ENCODE assay signal across 8 mouse cellular contexts in genomic region chr13:41250318-41250981, GRCm38 (mm10). TPM values are rescaled to one million over a fixed set of nuclear protein-coding genes. Genes with fewer than 3 reads are reported as not detected.
DNase-seq lines count a peak whose midpoint lies in the region; ATAC-seq and TF ChIP-seq lines count a peak whose summit lies in the region.

No protein-coding gene starts in this region.

- H3K4me1 ChIP-seq in heart, adult 2 months (ENCODE audit: control insufficient read depth, insufficient read depth, low read length), result no peaks in the 10 kb centered on the region; the same call in 1 of the 2 replicates
- peaks cover 12% of the 10 kb centered on the region for H3K4me1 ChIP-seq in bone marrow macrophage, adult 2 months (ENCODE audit: control insufficient read depth, insufficient read depth, low read length)
- peaks cover 15% of the 10 kb centered on the region for H3K4me1 ChIP-seq in hindbrain, embryonic 10.5 days (replicated peaks)
- peaks cover 36% of the 10 kb centered on the region for H3K4me1 ChIP-seq in liver, embryonic 15.5 days (replicated peaks)
- H3K4me1 ChIP-seq in stomach, postnatal 0 days (replicated peaks; ENCODE audit: control insufficient read depth, insufficient read depth), result no peaks in the 10 kb centered on the region

- 2% methylated on average over 27 of the region's 27 CpGs for WGBS in heart, adult 2 months
- WGBS in hindbrain, embryonic 10.5 days, result 4% methylated on average over 27 of the region's 27 CpGs
- under 1% methylated on average over 27 of the region's 27 CpGs for WGBS in liver, embryonic 15.5 days (ENCODE audit: insufficient replicate concordance)
- WGBS in stomach, postnatal 0 days, result 2% methylated on average over 27 of the region's 27 CpGs

- no peaks in the 10 kb centered on the region for H3K27me3 ChIP-seq in heart, adult 2 months (ENCODE audit: control insufficient read depth, insufficient read depth, low read length)
- H3K27me3 ChIP-seq in hindbrain, embryonic 10.5 days (ENCODE audit: insufficient read depth, poor library complexity, severe bottlenecking), result no peaks in the 10 kb centered on the region
- no peaks in the 10 kb centered on the region for H3K27me3 ChIP-seq in liver, embryonic 15.5 days
- H3K27me3 ChIP-seq in stomach, postnatal 0 days (ENCODE audit: control insufficient read depth, insufficient read depth, low read length), result no peaks in the 10 kb centered on the region

- no peak for DNase-seq in heart, adult 2 months
- DNase-seq in heart, adult 18-20 months, result no peak
- DNase-seq in 416B (ENCODE audit: low read depth), result peak; percentile 42
- no peak for DNase-seq in hindbrain, embryonic 10.5 days (ENCODE audit: low spot score)
- no peak for DNase-seq in stomach, postnatal 0 days (ENCODE audit: low spot score)
- DNase-seq in spleen, adult 12 weeks (ENCODE audit: low spot score), result no peak

- peak overlapping the region; percentile 84 for H3K4me2 ChIP-seq in liver, embryonic 15.5 days
- H3K4me2 ChIP-seq in stomach, postnatal 0 days (replicated peaks; ENCODE audit: low read depth), result peak overlapping the region; percentile 80

- ATAC-seq in liver, embryonic 15.5 days (ENCODE audit: insufficient read depth), result no peak
- no peak for ATAC-seq in stomach, postnatal 0 days (ENCODE audit: low FRiP score, low TSS enrichment)

- TF ChIP-seq EP300 in heart, adult 2 months (IDR thresholded peaks at IDR 0.05; ENCODE audit: insufficient read depth, low read depth, low read length), result no peak
- no peak for TF ChIP-seq EP300 in stomach, postnatal 0 days (optimal IDR thresholded peaks at IDR 0.05)

- no peaks in the 10 kb centered on the region for H3K9me3 ChIP-seq in hindbrain, embryonic 10.5 days
- no peaks in the 10 kb centered on the region for H3K9me3 ChIP-seq in liver, embryonic 15.5 days (replicated peaks)
- H3K9me3 ChIP-seq in stomach, postnatal 0 days (ENCODE audit: control insufficient read depth, low read length), result no peaks in the 10 kb centered on the region

- H3K36me3 ChIP-seq in heart, adult 2 months (ENCODE audit: control insufficient read depth, insufficient read depth, low read length), result no peaks in the 10 kb centered on the region
- no peaks in the 10 kb centered on the region for H3K36me3 ChIP-seq in hindbrain, embryonic 10.5 days
- no peaks in the 10 kb centered on the region for H3K36me3 ChIP-seq in liver, embryonic 15.5 days (replicated peaks)
- no peaks in the 10 kb centered on the region for H3K36me3 ChIP-seq in stomach, postnatal 0 days (ENCODE audit: control insufficient read depth, insufficient read depth, low read length)

- H3K27ac ChIP-seq in heart, adult 2 months, result peak overlapping the region; percentile 96
- no peak overlapping the region for H3K27ac ChIP-seq in bone marrow macrophage, adult 2 months (ENCODE audit: insufficient read depth, low read depth, low read length)
- peak overlapping the region; percentile 92 for H3K27ac ChIP-seq in hindbrain, embryonic 10.5 days
- H3K27ac ChIP-seq in liver, embryonic 15.5 days (replicated peaks), result peak overlapping the region; percentile 89
- peak overlapping the region; percentile 93 for H3K27ac ChIP-seq in stomach, postnatal 0 days (replicated peaks)

- peak overlapping the region; percentile 79 for H3K4me3 ChIP-seq in heart, adult 2 months
- H3K4me3 ChIP-seq in bone marrow macrophage, adult 2 months (ENCODE audit: insufficient read depth, low read length), result peak overlapping the region; percentile 99
- peak overlapping the region; percentile 74 for H3K4me3 ChIP-seq in hindbrain, embryonic 10.5 days
- peak overlapping the region; percentile 83 for H3K4me3 ChIP-seq in liver, embryonic 15.5 days (replicated peaks)
- H3K4me3 ChIP-seq in stomach, postnatal 0 days (ENCODE audit: low read depth, low read length), result peak overlapping the region; percentile 83

- no peaks in the 10 kb centered on the region for H3K79me2 ChIP-seq in heart, adult 2 months (replicated peaks; ENCODE audit: control insufficient read depth, insufficient read depth, low read length)

- no peak for TF ChIP-seq POLR2A in heart, adult 2 months (IDR thresholded peaks at IDR 0.05; ENCODE audit: insufficient read depth, low read depth, low read length)
- no peak for TF ChIP-seq POLR2A in bone marrow macrophage, adult 2 months (IDR thresholded peaks at IDR 0.05; ENCODE audit: borderline replicate concordance, low read depth, low read length)

- intact Hi-C loops in heart, adult 2 months (cut with DNase I), result no loop called here

- peak overlapping the region; percentile 98 for H3K9ac ChIP-seq in heart, adult 2 months (ENCODE audit: low read depth, low read length)
- H3K9ac ChIP-seq in liver, embryonic 15.5 days, result peak overlapping the region; percentile 78
- peak overlapping the region; percentile 90 for H3K9ac ChIP-seq in stomach, postnatal 0 days (ENCODE audit: low read length)

- no peak; the same call in 1 of the 2 replicates for TF ChIP-seq CTCF in heart, adult 2 months (IDR thresholded peaks at IDR 0.05)
- no peak for TF ChIP-seq CTCF in bone marrow macrophage, adult 2 months (IDR thresholded peaks at IDR 0.05; ENCODE audit: low read depth, low read length)
- TF ChIP-seq CTCF in stomach, postnatal 0 days (IDR thresholded peaks at IDR 0.05; ENCODE audit: low read depth), result no peak

RNA-seq across cellular contexts. Expression of gene Smim13, which starts 0.8 kb away (rescaled TPM):
- 10 to 100 TPM; 23.0 to 27.6 TPM for total RNA-seq in heart, adult 2 months (2021)
- 9.0 and 19.7 TPM in 2 replicates for polyA plus RNA-seq in heart, adult 2 months (2012; rRNA removed)
- 10 to 100 TPM; 24.7 to 27.5 TPM for total RNA-seq in heart, adult 18-20 months (2021)
- polyA plus RNA-seq in bone marrow macrophage, adult 2 months (2012; ENCODE audit: insufficient read depth, insufficient read length, missing spikeins), result 21.2 and 24.1 TPM in 2 replicates
- 9.8 and 10.3 TPM in 2 replicates for polyA plus RNA-seq in hindbrain, embryonic 10.5 days (2016; fragmentation: Nextera tagmentation; extraction: Ambion mirVana)
- polyA plus RNA-seq in liver, embryonic 15.5 days (2015; fragmentation: Nextera tagmentation; extraction: Ambion mirVana), result 4.1 and 4.6 TPM in 2 replicates
- polyA plus RNA-seq in stomach, postnatal 0 days (2015; fragmentation: Nextera tagmentation; extraction: Ambion mirVana), result 9.0 and 9.4 TPM in 2 replicates

RNA-seq across cellular contexts. Expression of gene Gm17364, which starts 23.3 kb away (rescaled TPM):
- total RNA-seq in heart, adult 2 months (2021), result not detected
- polyA plus RNA-seq in heart, adult 2 months (2012; rRNA removed), result not detected in 2 replicates
- not detected for total RNA-seq in heart, adult 18-20 months (2021)
- not detected in 2 replicates for polyA plus RNA-seq in bone marrow macrophage, adult 2 months (2012; ENCODE audit: insufficient read depth, insufficient read length, missing spikeins)
- not detected in 2 replicates for polyA plus RNA-seq in hindbrain, embryonic 10.5 days (2016; fragmentation: Nextera tagmentation; extraction: Ambion mirVana)
- not detected in 2 replicates for polyA plus RNA-seq in liver, embryonic 15.5 days (2015; fragmentation: Nextera tagmentation; extraction: Ambion mirVana)
- not detected in 2 replicates for polyA plus RNA-seq in stomach, postnatal 0 days (2015; fragmentation: Nextera tagmentation; extraction: Ambion mirVana)

RNA-seq across cellular contexts. Expression of gene Elovl2, which starts 30.2 kb away (rescaled TPM):
- total RNA-seq in heart, adult 2 months (2021), result under 1 TPM; 0.05 to 0.18 TPM
- 0.04 and 0.18 TPM in 2 replicates for polyA plus RNA-seq in heart, adult 2 months (2012; rRNA removed)
- under 1 TPM; 0.13 to 0.17 TPM for total RNA-seq in heart, adult 18-20 months (2021)
- polyA plus RNA-seq in bone marrow macrophage, adult 2 months (2012; ENCODE audit: insufficient read depth, insufficient read length, missing spikeins), result not detected in 2 replicates
- 38.2 and 42.6 TPM in 2 replicates for polyA plus RNA-seq in hindbrain, embryonic 10.5 days (2016; fragmentation: Nextera tagmentation; extraction: Ambion mirVana)
- 42.5 and 44.7 TPM in 2 replicates for polyA plus RNA-seq in liver, embryonic 15.5 days (2015; fragmentation: Nextera tagmentation; extraction: Ambion mirVana)
- polyA plus RNA-seq in stomach, postnatal 0 days (2015; fragmentation: Nextera tagmentation; extraction: Ambion mirVana), result 1.2 and 1.8 TPM in 2 replicates

Comparison
In these comparisons a context has a peak if more than half of its experiments do, and no peak if none do; other contexts are left out.
1. RNA of gene Elovl2, which starts 30.2 kb away (polyA plus RNA-seq): 42.5 to 44.7 TPM in liver, embryonic 15.5 days and 38.2 to 42.6 TPM in hindbrain, embryonic 10.5 days; 1.2 to 1.8 TPM in stomach, postnatal 0 days, not detected in bone marrow macrophage, adult 2 months and 0.04 to 0.18 TPM in heart, adult 2 months; every median in the first group is over 10 times any median in the second.
2. Peak in every context shown above with its lines, with median percentiles within 50 percentile points of each other: H3K4me3 ChIP-seq and H3K9ac ChIP-seq.